Mouse (Mus musculus) midbrain, embryonic 12.5 days (tissue): ENCODE measurements at regions not wholly inside any gene's neighbourhood (a gene's known extent, or its start where the extent isn't known, plus 50 kb on each side); places are given as distances from the start of the nearest gene placed in this dataset.

ENCODE experiments used
- ATAC-seq: fragments of 200-750 bp; cut with Nextera tagmentation; 2 replicates; pipeline ENCODE4 v1.8.0; 2017; ENCODE audit warnings: low read depth, moderate TSS enrichment, moderate library complexity; ENCODE audit not compliant: low FRiP score
- H3K27ac ChIP-seq: fragments of 300-500 bp; sonication (generic); replicated peaks from 2 replicates; pipeline ENCODE4 v1.5.1; 2016; ENCODE audit warnings: mild to moderate bottlenecking
- H3K27me3 ChIP-seq: fragments of 300-500 bp; sonication (generic); 2 replicates; pipeline ENCODE4 v1.6.1; 2016; ENCODE audit warnings: mild to moderate bottlenecking
- H3K36me3 ChIP-seq: fragments of 300-500 bp; sonication (generic); 2 replicates; pipeline ENCODE4 v1.6.1; 2016
- H3K4me1 ChIP-seq: fragments of 300-500 bp; sonication (generic); 2 replicates; pipeline ENCODE4 v1.6.1; 2016
- H3K4me2 ChIP-seq: fragments of 300-500 bp; sonication (generic); replicated peaks from 2 replicates; pipeline ENCODE4 v1.6.1; 2016; ENCODE audit warnings: mild to moderate bottlenecking, moderate library complexity
- H3K4me3 ChIP-seq: fragments of 300-500 bp; sonication (generic); 2 replicates; pipeline ENCODE4 v1.5.1; 2016; ENCODE audit warnings: mild to moderate bottlenecking
- H3K9ac ChIP-seq: fragments of 300-500 bp; sonication (generic); replicated peaks from 2 replicates; pipeline ENCODE4 v1.6.1; 2016; ENCODE audit warnings: mild to moderate bottlenecking, moderate library complexity
- H3K9me3 ChIP-seq: fragments of 300-500 bp; sonication (generic); 2 replicates; pipeline ENCODE4 v1.6.1; 2016; ENCODE audit warnings: mild to moderate bottlenecking
- WGBS: fragments of 180-500 bp; shearing (Covaris S2); methylation state at CpG from one replicate; pipeline ENCODE4 v1.1.7; 2016; 5-methylcytosine and 5-hydroxymethylcytosine counted together

GRCm38 (mm10) chr5:75880088-75880684 lies 98.1 kb downstream of the Kdr start:
- H3K4me3 ChIP-seq = no peak overlapping the region
- ATAC-seq = no peak
- no peak overlapping the region for H3K27ac ChIP-seq
- WGBS = 78% methylated on average over 10 of the region's 10 CpGs
- no peaks in the 10 kb centered on the region for H3K36me3 ChIP-seq
- no peak overlapping the region for H3K4me2 ChIP-seq
- peaks cover 3% of the 10 kb centered on the region; the same call in 1 of the 2 replicates for H3K9me3 ChIP-seq
- H3K9ac ChIP-seq = no peak overlapping the region
- H3K4me1 ChIP-seq = no peaks in the 10 kb centered on the region
- no peaks in the 10 kb centered on the region for H3K27me3 ChIP-seq

- no peak for ATAC-seq
- Histone ChIP-seq H3K4me2 (no peak overlapping the region), H3K4me3 (no peak overlapping the region), H3K4me1 (no peaks in the 10 kb centered on the region), H3K9me3 (peaks cover 3% of the 10 kb centered on the region; the same call in 1 of the 2 replicates), H3K27me3 (no peaks in the 10 kb centered on the region), H3K9ac (no peak overlapping the region), H3K27ac (no peak overlapping the region), H3K36me3 (no peaks in the 10 kb centered on the region)
- WGBS = 90% methylated on average over 8 of the region's 8 CpGs
Observed at GRCm38 (mm10) chr5:75878361-75878760, 99.9 kb downstream of the Kdr start.

GRCm38 (mm10) chr5:75877609-75877971 lies 100.7 kb downstream of the Kdr start:
- Histone ChIP-seq H3K9me3 (peaks cover 3% of the 10 kb centered on the region; the same call in 1 of the 2 replicates), H3K36me3 (no peaks in the 10 kb centered on the region), H3K4me1 (no peaks in the 10 kb centered on the region), H3K9ac (no peak overlapping the region), H3K4me3 (no peak overlapping the region), H3K27ac (no peak overlapping the region), H3K4me2 (no peak overlapping the region), H3K27me3 (no peaks in the 10 kb centered on the region)
- ATAC-seq = no peak
- WGBS = 80% methylated on average over 4 of the region's 4 CpGs

- H3K27ac ChIP-seq = no peak overlapping the region
- WGBS = 77% methylated on average over 9 of the region's 9 CpGs
- H3K4me3 ChIP-seq = no peak overlapping the region
- H3K9me3 ChIP-seq = peaks cover 3% of the 10 kb centered on the region; the same call in 1 of the 2 replicates
- H3K27me3 ChIP-seq = no peaks in the 10 kb centered on the region
- no peaks in the 10 kb centered on the region for H3K4me1 ChIP-seq
- no peak for ATAC-seq
- H3K9ac ChIP-seq = no peak overlapping the region
- H3K4me2 ChIP-seq = no peak overlapping the region
- H3K36me3 ChIP-seq = no peaks in the 10 kb centered on the region
Observed at GRCm38 (mm10) chr5:75876871-75877608, 101.2 kb downstream of the Kdr start.

DNA sequence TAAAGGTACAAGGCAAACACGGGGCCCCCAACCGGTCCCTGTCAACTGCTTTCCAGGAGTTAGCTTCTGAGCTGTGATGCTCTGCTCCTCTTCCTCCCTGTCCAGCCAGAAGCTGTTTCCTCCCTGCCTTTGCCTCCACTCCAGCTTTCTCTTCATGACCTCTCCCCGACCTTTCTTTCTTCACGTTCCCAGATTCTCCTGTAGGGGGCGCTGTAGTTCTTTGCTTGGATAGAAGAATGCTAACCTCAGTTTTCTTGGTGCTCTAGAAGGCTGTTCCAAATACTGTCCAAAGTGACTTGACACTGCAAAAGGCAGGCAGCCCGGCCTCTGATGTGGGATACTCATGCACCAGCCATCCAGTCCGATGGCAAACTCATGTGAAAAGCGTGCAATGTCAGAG lies 107.1 kb downstream of the Kdr start:
- H3K9me3 ChIP-seq = peaks cover 4% of the 10 kb centered on the region; the same call in 1 of the 2 replicates
- no peak for ATAC-seq
- WGBS = 32% methylated on average over 8 of the region's 8 CpGs
- H3K4me3 ChIP-seq = no peak overlapping the region
- H3K27ac ChIP-seq = no peak overlapping the region
- H3K27me3 ChIP-seq = no peaks in the 10 kb centered on the region
- H3K4me1 ChIP-seq = 0 out of 2 replicates have a peak, but pooled peaks cover 2% of the 10 kb centered on the region
- no peak overlapping the region for H3K4me2 ChIP-seq
- H3K36me3 ChIP-seq = no peaks in the 10 kb centered on the region
- no peak overlapping the region for H3K9ac ChIP-seq

DNA sequence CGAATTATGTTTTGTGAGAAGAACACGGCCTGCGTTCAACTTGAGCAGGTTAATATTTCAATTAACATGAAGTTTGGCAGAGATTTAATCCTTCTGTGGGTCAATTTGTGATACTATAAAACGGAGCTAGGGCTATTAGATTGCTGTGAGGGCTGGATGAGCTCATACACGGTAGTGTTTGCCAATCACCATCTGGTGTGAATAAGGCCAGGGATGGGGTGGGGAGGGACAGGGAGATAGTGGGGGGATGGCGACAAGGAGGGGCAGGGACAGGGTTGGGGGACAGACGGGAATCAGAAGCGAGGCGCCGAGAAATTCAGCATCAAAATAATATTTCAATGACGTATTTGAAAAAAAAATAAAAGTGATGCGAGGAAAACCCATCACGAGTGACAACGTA lies 107.6 kb downstream of the Kdr start:
- H3K9me3 ChIP-seq = peaks cover 8% of the 10 kb centered on the region; the same call in 1 of the 2 replicates
- H3K36me3 ChIP-seq = no peaks in the 10 kb centered on the region
- H3K9ac ChIP-seq = no peak overlapping the region
- H3K27me3 ChIP-seq = no peaks in the 10 kb centered on the region
- 88% methylated on average over 14 of the region's 14 CpGs for WGBS
- no peak overlapping the region for H3K4me2 ChIP-seq
- no peak for ATAC-seq
- H3K27ac ChIP-seq = no peak overlapping the region
- H3K4me3 ChIP-seq = no peak overlapping the region
- H3K4me1 ChIP-seq = 0 out of 2 replicates have a peak, but pooled peaks cover 2% of the 10 kb centered on the region

- H3K4me3 ChIP-seq = no peak overlapping the region
- 20% methylated on average over 4 of the region's 4 CpGs for WGBS
- ATAC-seq = 0 out of 2 replicates have a peak, but pooled peaks have one; percentile 44
- H3K4me2 ChIP-seq = no peak overlapping the region
- H3K4me1 ChIP-seq = 0 out of 2 replicates have a peak, but pooled peaks cover 2% of the 10 kb centered on the region
- peaks cover 4% of the 10 kb centered on the region; the same call in 1 of the 2 replicates for H3K27me3 ChIP-seq
- peak overlapping the region; percentile 56 for H3K27ac ChIP-seq
- H3K9me3 ChIP-seq = peaks cover 8% of the 10 kb centered on the region; the same call in 1 of the 2 replicates
- no peak overlapping the region for H3K9ac ChIP-seq
- H3K36me3 ChIP-seq = no peaks in the 10 kb centered on the region
Observed at GRCm38 (mm10) chr5:75869535-75869934, 108.7 kb downstream of the Kdr start.

- Histone ChIP-seq H3K36me3 (no peaks in the 10 kb centered on the region), H3K9ac (no peak overlapping the region), H3K27ac (no peak overlapping the region), H3K4me1 (peaks cover 16% of the 10 kb centered on the region; the same call in 1 of the 2 replicates), H3K27me3 (peaks cover 29% of the 10 kb centered on the region), H3K4me3 (no peak overlapping the region), H3K9me3 (peaks cover 8% of the 10 kb centered on the region; the same call in 1 of the 2 replicates), H3K4me2 (no peak overlapping the region)
- 90% methylated on average over 6 of the region's 6 CpGs for WGBS
- no peak for ATAC-seq
Observed at GRCm38 (mm10) chr5:75865096-75865495, 113.2 kb downstream of the Kdr start.

DNA sequence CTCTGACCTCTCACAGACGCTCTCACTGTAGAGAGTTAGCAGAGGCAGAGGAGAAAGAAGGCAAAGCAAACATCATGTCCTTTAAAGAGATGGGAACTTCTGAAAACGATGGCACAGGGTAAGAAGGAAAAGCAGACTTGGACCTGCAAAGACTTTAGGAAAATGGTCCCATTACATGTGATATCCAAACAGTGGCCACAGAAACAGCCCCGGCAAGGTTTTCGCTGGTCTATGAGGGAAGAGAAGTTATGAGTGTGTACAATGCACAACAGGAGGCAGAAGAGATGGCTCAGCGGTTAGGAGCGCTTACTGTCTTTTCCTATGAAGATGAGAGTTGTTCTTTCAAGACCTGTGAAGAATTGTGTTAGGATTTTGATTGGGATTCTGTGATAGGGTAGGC lies 114.9 kb downstream of the Kdr start:
- Histone ChIP-seq H3K9ac (no peak overlapping the region), H3K4me2 (no peak overlapping the region), H3K27me3 (peaks cover 46% of the 10 kb centered on the region), H3K27ac (no peak overlapping the region), H3K4me3 (no peak overlapping the region), H3K9me3 (peaks cover 4% of the 10 kb centered on the region; the same call in 1 of the 2 replicates), H3K4me1 (peaks cover 14% of the 10 kb centered on the region; the same call in 1 of the 2 replicates), H3K36me3 (no peaks in the 10 kb centered on the region)
- no peak for ATAC-seq
- 58% methylated on average over 6 of the region's 6 CpGs for WGBS

- peaks cover 53% of the 10 kb centered on the region for H3K27me3 ChIP-seq
- ATAC-seq = peak; percentile 63; the same call in 1 of the 2 replicates
Observed at GRCm38 (mm10) chr5:75862630-75862991, 115.6 kb downstream of the Kdr start.

GRCm38 (mm10) chr5:75861916-75862629 lies 116.2 kb downstream of the Kdr start:
- ATAC-seq = 0 out of 2 replicates have a peak, but pooled peaks have one; percentile 38
- Histone ChIP-seq H3K9ac (no peak overlapping the region), H3K27me3 (peaks cover 53% of the 10 kb centered on the region), H3K27ac (0 out of 2 replicates have a peak overlapping the region, but pooled peaks have one; percentile 25), H3K4me1 (peaks cover 14% of the 10 kb centered on the region; the same call in 1 of the 2 replicates), H3K4me3 (no peak overlapping the region), H3K36me3 (no peaks in the 10 kb centered on the region), H3K9me3 (peaks cover 4% of the 10 kb centered on the region; the same call in 1 of the 2 replicates), H3K4me2 (peak overlapping the region; percentile 15; the same call in 1 of the 2 replicates)
- WGBS = 12% methylated on average over 8 of the region's 8 CpGs

More at GRCm38 (mm10) chr5:75862630-75862991, 115.6 kb downstream of the Kdr start:
- no peak overlapping the region for H3K4me3 ChIP-seq
- H3K27ac ChIP-seq = 0 out of 2 replicates have a peak overlapping the region, but pooled peaks have one; percentile 25
- H3K36me3 ChIP-seq = no peaks in the 10 kb centered on the region
- H3K9me3 ChIP-seq = peaks cover 4% of the 10 kb centered on the region; the same call in 1 of the 2 replicates
- peak overlapping the region; percentile 15; the same call in 1 of the 2 replicates for H3K4me2 ChIP-seq
- peaks cover 14% of the 10 kb centered on the region; the same call in 1 of the 2 replicates for H3K4me1 ChIP-seq
- 9% methylated on average over 8 of the region's 8 CpGs for WGBS
- no peak overlapping the region for H3K9ac ChIP-seq
